Mouse (Mus musculus) retina, adult 2 months (tissue): Measurements from ENCODE around the gene Plpp1.

Source experiments
- DNase-seq: peaks from one replicate; pipeline ENCODE4 v3.0.0-alpha.2; 2012; ENCODE audit warnings: low read depth, low spot score

The Plpp1 gene

GRCm38 (mm10) chr13:112800597-112801380 is at the start of gene Plpp1:
Plpp1 (plus strand) TSS chr13:112800792.
- peak; percentile 84 for DNase-seq

GRCm38 (mm10) chr13:112751454-112752308 is 48.9 kb upstream of the Plpp1 start:
- peak; percentile 29 for DNase-seq

- no peak for DNase-seq
Observed at GRCm38 (mm10) chr13:112752309-112752975, 48.1 kb upstream of the Plpp1 start.

- peak; percentile 80 for DNase-seq
Observed at GRCm38 (mm10) chr13:112753522-112753921, 47.1 kb upstream of the Plpp1 start.

GRCm38 (mm10) chr13:112754871-112755270 is 45.7 kb upstream of the Plpp1 start:
- DNase-seq = peak; percentile 68

- DNase-seq = no peak
Observed at GRCm38 (mm10) chr13:112755507-112756010, 45.0 kb upstream of the Plpp1 start.

- no peak for DNase-seq
Observed at GRCm38 (mm10) chr13:112757395-112757794, 43.2 kb upstream of the Plpp1 start.

- no peak for DNase-seq
Observed at GRCm38 (mm10) chr13:112758546-112759090, 42.0 kb upstream of the Plpp1 start.

GRCm38 (mm10) chr13:112759364-112759763 is 41.2 kb upstream of the Plpp1 start:
- no peak for DNase-seq

- DNase-seq = no peak
Observed at GRCm38 (mm10) chr13:112759777-112760537, 40.6 kb upstream of the Plpp1 start.

- no peak for DNase-seq
Observed at GRCm38 (mm10) chr13:112760538-112760881, 40.1 kb upstream of the Plpp1 start.

- DNase-seq = no peak
Observed at GRCm38 (mm10) chr13:112761787-112762186, 38.8 kb upstream of the Plpp1 start.

GRCm38 (mm10) chr13:112762548-112762947 is 38.0 kb upstream of the Plpp1 start:
- no peak for DNase-seq

GRCm38 (mm10) chr13:112763531-112764091 is 37.0 kb upstream of the Plpp1 start:
- no peak for DNase-seq

- DNase-seq = no peak
Observed at GRCm38 (mm10) chr13:112764556-112764955, 36.0 kb upstream of the Plpp1 start.

- DNase-seq = no peak
Observed at GRCm38 (mm10) chr13:112765654-112766053, 34.9 kb upstream of the Plpp1 start.

GRCm38 (mm10) chr13:112770528-112771328 is 29.9 kb upstream of the Plpp1 start:
- no peak for DNase-seq

- no peak for DNase-seq
Observed at GRCm38 (mm10) chr13:112771447-112772208, 29.0 kb upstream of the Plpp1 start.

GRCm38 (mm10) chr13:112772252-112772651 is 28.3 kb upstream of the Plpp1 start:
- no peak for DNase-seq
